Mouse (Mus musculus) forebrain, embryonic 11.5 days (tissue): ENCODE data around the gene Snai3. TPM values are rescaled to one million over a fixed set of nuclear protein-coding genes. Genes with fewer than 3 reads are reported as not detected.

Experiments
- ATAC-seq: fragments of 200-750 bp; cut with Nextera tagmentation; replicated peaks from 2 replicates; pipeline ENCODE4 v1.8.0; 2017; ENCODE audit warnings: moderate TSS enrichment; ENCODE audit not compliant: low FRiP score
- DNase-seq: peaks from one replicate; pipeline ENCODE4 v3.0.0-alpha.2; 2017; ENCODE audit warnings: low spot score
- H3K27ac ChIP-seq: fragments of 300-500 bp; sonication (generic); 2 replicates; pipeline ENCODE4 v1.5.1; 2014; ENCODE audit warnings: low read depth, low read length
- H3K27me3 ChIP-seq: fragments of 300-500 bp; sonication (generic); 2 replicates; pipeline ENCODE4 v1.6.1; 2014; ENCODE audit warnings: mild to moderate bottlenecking, low read length, mixed read lengths; ENCODE audit not compliant: control insufficient read depth, insufficient read depth
- H3K36me3 ChIP-seq: fragments of 300-500 bp; sonication (generic); 2 replicates; pipeline ENCODE4 v1.6.1; 2014; ENCODE audit warnings: mild to moderate bottlenecking, low read length, moderate library complexity, mixed read lengths; ENCODE audit not compliant: control insufficient read depth, insufficient read depth
- H3K4me1 ChIP-seq: fragments of 300-500 bp; sonication (generic); replicated peaks from 2 replicates; pipeline ENCODE4 v1.6.1; 2014; ENCODE audit warnings: low read length, mixed read lengths; ENCODE audit not compliant: control insufficient read depth, insufficient read depth
- H3K4me2 ChIP-seq: fragments of 300-500 bp; sonication (generic); 2 replicates; pipeline ENCODE4 v1.6.1; 2014; ENCODE audit warnings: low read depth, mild to moderate bottlenecking, low read length, moderate library complexity, mixed read lengths; ENCODE audit not compliant: severe bottlenecking
- H3K4me3 ChIP-seq: fragments of 300-500 bp; sonication (generic); 2 replicates; pipeline ENCODE4 v1.5.1; 2014; ENCODE audit warnings: low read depth, low read length
- H3K9ac ChIP-seq: fragments of 300-500 bp; sonication (generic); 2 replicates; pipeline ENCODE4 v1.6.1; 2014; ENCODE audit warnings: low read length
- H3K9me3 ChIP-seq: fragments of 300-500 bp; sonication (generic); 2 replicates; pipeline ENCODE4 v1.6.1; 2016; ENCODE audit warnings: low read length, mixed read lengths; ENCODE audit not compliant: control insufficient read depth
- WGBS: fragments of 180-500 bp; shearing (Covaris S2); extraction: QIAGEN DNeasy Blood & Tissue Kit; methylation state at CpG from one replicate; pipeline ENCODE4 v1.1.7; 2014; 5-methylcytosine and 5-hydroxymethylcytosine counted together
- polyA plus RNA-seq: library from polyadenylated mRNA; unstranded; fragments of >200 nt; fragmentation: Nextera tagmentation; extraction: Ambion mirVana; gene quantifications from 2 replicates; pipeline ENCODE4 v1.2.1, GENCODE M21; 2014

The Snai3 gene
- polyA plus RNA-seq, 1 experiment from 2014 or later: not detected

GRCm38 (mm10) chr8:122430646-122431045 lies 29.9 kb downstream of the Snai3 start:
- Histone ChIP-seq H3K4me3 (no peak overlapping the region), H3K9me3 (no peaks in the 10 kb centered on the region)
- WGBS: 83% methylated on average over 3 of the region's 3 CpGs

GRCm38 (mm10) chr8:122430058-122430636 lies 30.4 kb downstream of the Snai3 start:
- Histone ChIP-seq H3K9ac (no peak overlapping the region), H3K4me3 (no peak overlapping the region), H3K36me3 (no peaks in the 10 kb centered on the region; the same call in 1 of the 2 replicates), H3K4me2 (no peak overlapping the region), H3K27ac (no peak overlapping the region), H3K9me3 (no peaks in the 10 kb centered on the region), H3K4me1 (peaks cover 9% of the 10 kb centered on the region; the same call in 1 of the 2 replicates), H3K27me3 (no peaks in the 10 kb centered on the region)
- DNase-seq: no peak
- no peak for ATAC-seq
- WGBS: 90% methylated on average over 10 of the region's 10 CpGs

More at GRCm38 (mm10) chr8:122430646-122431045, 29.9 kb downstream of the Snai3 start:
- ATAC-seq: no peak
- DNase-seq: no peak
- H3K27ac ChIP-seq: no peak overlapping the region
- H3K36me3 ChIP-seq: no peaks in the 10 kb centered on the region; the same call in 1 of the 2 replicates
- H3K27me3 ChIP-seq: no peaks in the 10 kb centered on the region
- no peak overlapping the region for H3K4me2 ChIP-seq
- H3K4me1 ChIP-seq: peaks cover 9% of the 10 kb centered on the region; the same call in 1 of the 2 replicates
- H3K9ac ChIP-seq: no peak overlapping the region

DNA sequence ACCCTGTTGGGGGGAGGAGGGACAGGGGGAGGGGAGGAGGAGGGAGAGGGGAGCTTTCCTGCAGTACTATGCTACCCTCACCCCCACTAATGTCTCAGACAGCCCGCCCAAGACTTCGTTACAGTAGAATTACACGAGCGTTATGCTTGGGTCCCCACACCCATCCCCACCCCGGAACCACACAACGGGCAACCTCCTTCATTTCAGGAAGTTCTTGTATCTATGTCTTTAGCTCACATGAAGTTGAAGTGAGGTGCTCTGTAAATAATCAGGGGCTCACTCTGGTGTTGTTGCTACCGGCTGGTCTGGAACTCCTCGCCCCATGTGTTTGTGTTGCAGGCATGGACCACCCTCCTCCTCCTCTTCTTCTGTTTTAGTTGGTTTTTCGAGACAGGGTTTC lies 32.4 kb downstream of the Snai3 start:
- H3K27me3 ChIP-seq: no peaks in the 10 kb centered on the region
- H3K36me3 ChIP-seq: no peaks in the 10 kb centered on the region
- no peak overlapping the region for H3K9ac ChIP-seq
- DNase-seq: no peak
- no peak for ATAC-seq
- H3K27ac ChIP-seq: no peak overlapping the region
- H3K4me2 ChIP-seq: no peak overlapping the region
- peaks cover 9% of the 10 kb centered on the region; the same call in 1 of the 2 replicates for H3K4me1 ChIP-seq
- H3K4me3 ChIP-seq: no peak overlapping the region
- WGBS: 93% methylated on average over 9 of the region's 9 CpGs
- no peaks in the 10 kb centered on the region for H3K9me3 ChIP-seq

DNA sequence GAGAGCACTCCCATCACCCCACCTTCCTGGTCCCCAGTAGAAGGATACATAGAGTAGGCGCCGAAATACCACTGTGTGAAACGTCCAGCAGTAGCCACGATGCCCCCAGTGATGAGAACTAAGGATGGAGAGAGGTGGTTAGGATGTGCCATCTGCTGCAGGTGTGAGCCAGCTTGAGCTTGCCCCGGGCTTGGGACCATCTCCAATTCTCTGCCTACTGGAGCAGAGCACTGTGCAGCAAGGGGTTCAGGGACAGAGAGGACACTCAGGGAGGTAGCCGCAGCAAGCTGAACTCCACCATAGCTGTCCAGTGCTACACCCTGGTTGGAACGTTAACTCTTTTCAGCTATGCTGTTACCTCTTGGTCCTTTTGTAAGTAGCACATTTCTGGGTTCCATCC lies 32.9 kb downstream of the Snai3 start:
- H3K36me3 ChIP-seq: no peaks in the 10 kb centered on the region
- DNase-seq (no peak), ATAC-seq (no peak)
- 91% methylated on average over 7 of the region's 7 CpGs for WGBS
- no peak overlapping the region for H3K9ac ChIP-seq
- no peaks in the 10 kb centered on the region for H3K27me3 ChIP-seq
- H3K4me2 ChIP-seq: no peak overlapping the region
- H3K4me1 ChIP-seq: peaks cover 6% of the 10 kb centered on the region; the same call in 1 of the 2 replicates
- H3K4me3 ChIP-seq: no peak overlapping the region
- H3K9me3 ChIP-seq: no peaks in the 10 kb centered on the region
- no peak overlapping the region for H3K27ac ChIP-seq

DNA sequence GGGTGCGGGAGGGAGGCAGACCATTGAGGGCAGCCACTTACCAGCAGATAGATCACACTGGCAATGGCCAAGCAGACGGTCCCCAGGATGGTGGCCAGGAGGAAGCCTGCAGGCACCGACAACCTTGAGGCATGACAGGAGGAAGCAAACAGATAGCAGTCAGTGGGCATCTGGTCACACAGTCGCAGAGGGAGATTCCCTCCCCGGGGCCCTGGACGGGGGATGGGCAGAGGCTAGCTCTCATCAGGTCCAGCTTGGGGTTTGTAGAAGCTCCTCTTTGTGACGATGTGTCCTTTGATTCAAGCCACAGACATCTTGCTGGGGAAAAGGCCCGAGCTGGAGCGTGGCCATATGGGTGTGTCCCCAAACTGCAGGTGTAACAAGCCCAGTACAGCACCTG lies 34.4 kb downstream of the Snai3 start:
- DNase-seq (no peak), ATAC-seq (no peak)
- Histone ChIP-seq H3K9me3 (no peaks in the 10 kb centered on the region), H3K9ac (no peak overlapping the region), H3K4me3 (no peak overlapping the region), H3K4me1 (no peaks in the 10 kb centered on the region), H3K36me3 (no peaks in the 10 kb centered on the region), H3K27ac (no peak overlapping the region), H3K4me2 (no peak overlapping the region), H3K27me3 (no peaks in the 10 kb centered on the region)
- 78% methylated on average over 9 of the region's 9 CpGs for WGBS

- Histone ChIP-seq H3K4me1 (no peaks in the 10 kb centered on the region), H3K36me3 (peaks cover under 1% of the 10 kb centered on the region; the same call in 1 of the 2 replicates), H3K9ac (no peak overlapping the region), H3K27me3 (no peaks in the 10 kb centered on the region), H3K4me3 (no peak overlapping the region), H3K27ac (no peak overlapping the region), H3K9me3 (no peaks in the 10 kb centered on the region), H3K4me2 (no peak overlapping the region)
- DNase-seq: no peak
- 70% methylated on average over 5 of the region's 5 CpGs for WGBS
- ATAC-seq: no peak
These were observed 36.9 kb downstream of the Snai3 start for GRCm38 (mm10) chr8:122423659-122424058.

GRCm38 (mm10) chr8:122423217-122423616 lies 37.3 kb downstream of the Snai3 start:
- Histone ChIP-seq H3K4me3 (no peak overlapping the region), H3K4me1 (no peaks in the 10 kb centered on the region), H3K4me2 (no peak overlapping the region), H3K27me3 (no peaks in the 10 kb centered on the region), H3K9me3 (no peaks in the 10 kb centered on the region), H3K9ac (no peak overlapping the region), H3K27ac (no peak overlapping the region), H3K36me3 (peaks cover 4% of the 10 kb centered on the region; the same call in 1 of the 2 replicates)
- 87% methylated on average over 24 of the region's 24 CpGs for WGBS
- ATAC-seq (no peak), DNase-seq (no peak)

GRCm38 (mm10) chr8:122421376-122422070 lies 39.0 kb downstream of the Snai3 start, which contains the start of gene Il17c:
Il17c (plus strand) TSS chr8:122422020.
- H3K27ac ChIP-seq: no peak within 1 kb of the TSS
- H3K9ac ChIP-seq: no peak within 1 kb of the TSS
- 90% methylated on average over 14 of the region's 14 CpGs for WGBS
- no peaks in the 10 kb centered on the region for H3K4me1 ChIP-seq
- H3K4me2 ChIP-seq: no peak within 1 kb of the TSS
- DNase-seq: no peak
- no peak within 1 kb of the TSS for H3K4me3 ChIP-seq
- H3K36me3 ChIP-seq: peaks cover 4% of the 10 kb centered on the region; the same call in 1 of the 2 replicates
- no peaks in the 10 kb centered on the region for H3K9me3 ChIP-seq
- no peak for ATAC-seq
- H3K27me3 ChIP-seq: no peaks in the 10 kb centered on the region
